ENCODE assay signal across 20 mouse cellular contexts in the genomic region with DNA sequence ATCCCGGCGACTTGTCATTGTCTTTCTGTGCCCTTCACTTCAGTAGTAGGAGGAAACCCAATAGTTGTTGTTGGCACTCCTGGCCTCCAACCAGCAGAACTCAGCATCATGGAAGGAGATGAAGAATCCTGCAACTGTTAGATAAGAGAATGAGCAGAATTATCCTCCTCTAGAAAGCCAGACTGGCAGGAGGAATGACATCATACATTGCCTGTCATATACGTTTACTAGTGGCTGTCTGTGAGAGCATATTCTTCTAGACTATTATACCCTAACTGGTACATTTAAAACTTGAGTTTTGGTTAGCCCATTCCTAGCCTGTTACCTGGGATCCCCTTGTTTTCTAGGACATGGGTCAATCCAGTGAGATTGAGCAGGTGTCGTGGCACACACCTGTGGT. TPM values are rescaled to one million over a fixed set of nuclear protein-coding genes. Genes with fewer than 3 reads are reported as not detected.
DNase-seq lines count a peak whose midpoint lies in the region; ATAC-seq lines count a peak whose summit lies in the region.
"Had no signal": no experiment of that assay in that cellular context is flagged by ENCODE, and none has a peak within 500 bp of the region (broad histone marks: within the 10 kb centered on the region; RNA-seq: fewer than 3 reads in every experiment).

No protein-coding gene starts in this region.

- no peak overlapping the region for H3K9ac ChIP-seq in liver, embryonic 13.5 days
- no peak overlapping the region for H3K9ac ChIP-seq in midbrain, embryonic 16.5 days (ENCODE audit: low read depth, low read length)
- H3K9ac ChIP-seq: hindbrain, embryonic 13.5 days had no signal

- peaks cover 50% of the 10 kb centered on the region for H3K36me3 ChIP-seq in megakaryocyte, embryonic 14.5 days (replicated peaks; ENCODE audit: low read length)
- H3K36me3 ChIP-seq in liver, embryonic 13.5 days: no peaks in the 10 kb centered on the region
- no peaks in the 10 kb centered on the region for H3K36me3 ChIP-seq in midbrain, embryonic 16.5 days (ENCODE audit: control insufficient read depth, insufficient read depth, low read length)
- H3K36me3 ChIP-seq: embryonic facial prominence, embryonic 10.5 days; forebrain, embryonic 10.5 days; hindbrain, embryonic 13.5 days had no signal

- WGBS in liver, embryonic 13.5 days (ENCODE audit: insufficient replicate concordance): 38% methylated on average over 4 of the region's 4 CpGs
- WGBS in midbrain, embryonic 16.5 days: 85% methylated on average over 4 of the region's 4 CpGs

- H3K27ac ChIP-seq in liver, embryonic 13.5 days: no peak overlapping the region
- no peak overlapping the region for H3K27ac ChIP-seq in midbrain, embryonic 16.5 days (ENCODE audit: low read length)
- H3K27ac ChIP-seq: embryonic facial prominence, embryonic 10.5 days; forebrain, embryonic 10.5 days; gastrocnemius, adult 2 months; hindbrain, embryonic 13.5 days; hindbrain, postnatal 0 days had no signal

- H3K4me1 ChIP-seq in megakaryocyte, embryonic 14.5 days: peaks cover 85% of the 10 kb centered on the region
- H3K4me1 ChIP-seq in liver, embryonic 13.5 days (replicated peaks): peaks cover 43% of the 10 kb centered on the region
- no peaks in the 10 kb centered on the region for H3K4me1 ChIP-seq in midbrain, embryonic 16.5 days (ENCODE audit: control insufficient read depth, insufficient read depth, low read length)
- H3K4me1 ChIP-seq: embryonic facial prominence, embryonic 10.5 days; forebrain, embryonic 10.5 days; hindbrain, embryonic 13.5 days had no signal

- peak overlapping the region; percentile 46 for H3K4me3 ChIP-seq in megakaryocyte, embryonic 14.5 days (replicated peaks)
- no peak overlapping the region for H3K4me3 ChIP-seq in liver, embryonic 13.5 days (replicated peaks)
- H3K4me3 ChIP-seq in midbrain, embryonic 16.5 days (ENCODE audit: low read depth, low read length): no peak overlapping the region
- H3K4me3 ChIP-seq: embryonic facial prominence, embryonic 10.5 days; erythroblast, embryonic 14.5 days; forebrain, embryonic 10.5 days; gastrocnemius, adult 2 months; hindbrain, embryonic 13.5 days had no signal

- 0 out of 2 replicates have a peak, but pooled peaks cover 11% of the 10 kb centered on the region for H3K9me3 ChIP-seq in megakaryocyte, embryonic 14.5 days
- no peaks in the 10 kb centered on the region for H3K9me3 ChIP-seq in liver, embryonic 13.5 days (replicated peaks)
- no peaks in the 10 kb centered on the region for H3K9me3 ChIP-seq in midbrain, embryonic 16.5 days (replicated peaks; ENCODE audit: control insufficient read depth, low read length, poor library complexity, severe bottlenecking)
- H3K9me3 ChIP-seq: embryonic facial prominence, embryonic 10.5 days; forebrain, embryonic 10.5 days; hindbrain, embryonic 13.5 days had no signal

- ATAC-seq in megakaryocyte, adult 5-6 weeks (ENCODE audit: poor library complexity, severe bottlenecking): no peak
- ATAC-seq in liver, embryonic 13.5 days (ENCODE audit: low read depth): peak; percentile 53
- peak; percentile 64 for ATAC-seq in megakaryocyte-erythroid progenitor cell, adult 5-6 weeks (replicated peaks; ENCODE audit: low FRiP score, low TSS enrichment, poor library complexity, severe bottlenecking)
- no peak for ATAC-seq in midbrain, embryonic 16.5 days
- ATAC-seq: forebrain, embryonic 14.5 days; hindbrain, postnatal 0 days had no signal

- peak; percentile 25 for DNase-seq in c-Kit-positive CD71-positive TER-119-negative erythroid progenitor cells, embryonic 14.5 days (ENCODE audit: low read depth)
- no peak for DNase-seq in liver, embryonic 13.5 days
- no peak for DNase-seq in kidney, postnatal 25 days
- DNase-seq: adrenal gland, postnatal 14 days; cerebellum, adult 18-20 months; cerebellum, adult 9-11 months; cerebellum, postnatal 36 days; gastrocnemius, adult 2 months; gastrocnemius, postnatal 25 days; heart, postnatal 10 days had no signal

- H3K4me2 ChIP-seq in liver, embryonic 13.5 days: no peak overlapping the region
- no peak overlapping the region for H3K4me2 ChIP-seq in midbrain, embryonic 16.5 days (ENCODE audit: low read length)
- H3K4me2 ChIP-seq: hindbrain, embryonic 13.5 days had no signal

- H3K27me3 ChIP-seq in megakaryocyte, embryonic 14.5 days (replicated peaks): no peaks in the 10 kb centered on the region
- H3K27me3 ChIP-seq in liver, embryonic 13.5 days: no peaks in the 10 kb centered on the region
- no peaks in the 10 kb centered on the region for H3K27me3 ChIP-seq in midbrain, embryonic 16.5 days (ENCODE audit: control insufficient read depth, insufficient read depth, low read depth, low read length)
- H3K27me3 ChIP-seq: hindbrain, embryonic 13.5 days had no signal

RNA-seq across cellular contexts. Expression of a gene that starts 9.6 kb away (rescaled TPM):
- 1.0 and 4.3 TPM in 2 replicates for polyA plus RNA-seq in megakaryocyte, embryonic 14.5 days (2012; ENCODE audit: insufficient read depth, low replicate concordance)
- 5.8 TPM in 2 replicates for total RNA-seq in megakaryocyte, adult 5-6 weeks (2015)
- 2.7 and 6.5 TPM in 2 replicates for total RNA-seq in megakaryocyte, adult 5-6 weeks (2017)
- 1.0 and 1.1 TPM in 2 replicates for polyA plus RNA-seq in liver, embryonic 13.5 days (2015; fragmentation: Nextera tagmentation; extraction: Ambion mirVana)
- 1.5 and 3.0 TPM in 2 replicates for total RNA-seq in megakaryocyte-erythroid progenitor cell, adult 5-6 weeks (2014; fragmentation: Nextera tagmentation)
- total RNA-seq in megakaryocyte-erythroid progenitor cell, adult 5-6 weeks (2017): 1.4 and 3.3 TPM in 2 replicates
- 0.11 and 0.36 TPM in 2 replicates for polyA plus RNA-seq in midbrain, embryonic 16.5 days (2015; fragmentation: Nextera tagmentation; extraction: Ambion mirVana)

RNA-seq across cellular contexts. Expression of a gene that starts 56.2 kb away (rescaled TPM):
- 4.5 and 9.5 TPM in 2 replicates for polyA plus RNA-seq in megakaryocyte, embryonic 14.5 days (2012; ENCODE audit: insufficient read depth, low replicate concordance)
- 7.2 and 9.6 TPM in 2 replicates for total RNA-seq in megakaryocyte, adult 5-6 weeks (2015)
- total RNA-seq in megakaryocyte, adult 5-6 weeks (2017): 11.7 and 16.9 TPM in 2 replicates
- 5.5 and 7.9 TPM in 2 replicates for polyA plus RNA-seq in liver, embryonic 13.5 days (2015; fragmentation: Nextera tagmentation; extraction: Ambion mirVana)
- not detected in 2 replicates for total RNA-seq in megakaryocyte-erythroid progenitor cell, adult 5-6 weeks (2014; fragmentation: Nextera tagmentation)
- total RNA-seq in megakaryocyte-erythroid progenitor cell, adult 5-6 weeks (2017): not detected in 2 replicates
- 41.1 and 47.1 TPM in 2 replicates for polyA plus RNA-seq in midbrain, embryonic 16.5 days (2015; fragmentation: Nextera tagmentation; extraction: Ambion mirVana)

Comparison
In these comparisons a context has a peak if more than half of its experiments do, and no peak if none do; other contexts are left out.
1. ATAC-seq: peak in liver, embryonic 13.5 days (single experiment) and megakaryocyte-erythroid progenitor cell, adult 5-6 weeks (single experiment); none in megakaryocyte, adult 5-6 weeks (single experiment) and midbrain, embryonic 16.5 days (single experiment).